Mouse (Mus musculus) sigmoid colon, adult 10 weeks (tissue): ENCODE measurements around the gene Kng2. TPM values are rescaled to one million over a fixed set of nuclear protein-coding genes. Genes with fewer than 3 reads are reported as not detected.

Source experiments
- polyA plus RNA-seq: library from polyadenylated mRNA; stranded (reverse); fragments of 350-450 nt; fragmentation: Illumina TruSeq; extraction: RNeasy Lipid Tissue Mini Kit (QIAGEN cat#74804); gene quantifications from one replicate; pipeline ENCODE4 v1.2.3, GENCODE M21; 2014; ENCODE audit warnings: low read depth, low replicate concordance

The Kng2 gene
- not detected for polyA plus RNA-seq

DNA sequence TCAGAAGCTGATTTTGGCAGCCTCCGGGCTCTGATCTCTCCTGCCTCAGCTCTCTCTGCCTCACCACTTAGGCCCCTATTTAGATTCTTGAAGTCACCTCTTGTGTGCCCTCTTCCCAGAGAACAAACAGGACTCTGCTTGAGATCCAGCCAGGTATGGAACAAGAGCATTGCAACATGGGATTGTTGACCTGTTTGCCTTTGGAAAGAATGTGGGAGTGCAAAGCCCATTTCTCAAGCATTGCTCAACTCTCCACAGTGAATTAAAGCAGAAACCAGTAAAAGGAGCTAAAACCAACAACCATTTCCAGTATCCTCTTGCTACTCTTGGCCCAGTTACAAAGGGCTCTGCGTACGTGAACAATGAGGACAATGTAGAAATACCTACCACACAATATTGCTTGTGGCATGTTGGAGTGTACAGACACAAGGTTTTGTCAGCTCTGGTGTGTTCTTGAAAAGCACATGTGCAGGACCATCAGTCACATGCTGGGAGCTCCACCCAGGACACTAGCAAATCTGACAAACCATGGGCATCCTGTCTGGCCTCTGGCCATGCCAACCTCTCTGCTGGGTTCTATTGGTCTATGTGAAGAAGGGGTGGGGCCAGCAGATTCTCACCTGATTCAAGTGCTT, at the start of gene Kng2:
Gene Kng2, minus strand, starts transcription at position 517 of the 635 bp plus-strand sequence.

GRCm38 (mm10) chr16:23057668-23058447, 28.6 kb upstream of the Kng2 start, which contains the start of gene Kng1:
Kng1 (plus strand) TSS chr16:23057865.

DNA sequence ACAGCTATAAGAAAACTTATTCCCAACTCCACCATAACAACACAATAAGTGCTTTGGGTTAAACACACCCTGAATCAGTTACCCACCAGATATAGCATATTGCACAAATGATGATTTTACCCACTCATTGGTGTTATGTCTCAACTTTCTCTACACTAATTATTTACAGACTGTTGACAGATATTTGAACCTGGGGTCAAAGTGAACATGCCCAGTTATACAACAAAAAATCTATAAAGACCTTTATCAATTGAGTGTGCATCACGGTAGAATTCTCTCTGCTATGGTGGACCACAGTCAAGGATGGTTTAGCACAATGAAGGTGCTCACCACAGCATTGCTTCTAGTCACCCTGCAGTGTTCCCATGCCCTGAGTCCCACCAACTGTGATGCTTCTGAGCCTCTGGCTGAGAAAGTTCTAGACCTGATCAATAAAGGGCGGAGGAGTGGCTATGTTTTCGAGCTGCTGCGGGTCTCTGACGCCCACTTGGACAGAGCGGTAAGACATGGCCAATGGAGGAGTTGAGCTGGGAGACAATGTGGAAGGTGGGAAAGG, 78.4 kb downstream of the Kng2 start, which contains the start of gene Hrg:
Gene Hrg, plus strand, starts transcription at position 233 of the 556 bp plus-strand sequence.

Other genes with a start within 250 kb of the Kng2 start
- gene Crygs, start 217.9 kb downstream of the Kng2 start, polyA plus RNA-seq: not detected
- 25.2 TPM for gene Tbccd1, start 171.8 kb downstream of the Kng2 start, polyA plus RNA-seq
- gene Dnajb11, start 171.6 kb downstream of the Kng2 start, polyA plus RNA-seq: 73.4 TPM
- gene Ahsg, start 138.2 kb downstream of the Kng2 start, polyA plus RNA-seq: not detected
- gene Fetub, start 111.1 kb downstream of the Kng2 start, polyA plus RNA-seq: not detected
- 3.1 TPM for gene Hrg, start 78.4 kb downstream of the Kng2 start, polyA plus RNA-seq
- not detected for gene Kng1, start 28.4 kb upstream of the Kng2 start, polyA plus RNA-seq
- 2,369 TPM for gene Eif4a2, start 78.0 kb upstream of the Kng2 start, polyA plus RNA-seq
- 29.2 TPM for gene Rfc4, start 98.3 kb upstream of the Kng2 start, polyA plus RNA-seq
- 28.7 TPM for gene Adipoq, start 117.1 kb upstream of the Kng2 start, polyA plus RNA-seq
- gene St6gal1, start 195.3 kb upstream of the Kng2 start, polyA plus RNA-seq: 62.3 TPM